Mouse (Mus musculus): ENCODE measurements around the gene Setd3. TPM values are rescaled to one million over a fixed set of nuclear protein-coding genes. Genes with fewer than 3 reads are reported as not detected.

The Setd3 gene
- polyA plus RNA-seq, 1 experiment from 2014 or later, result 90.0 TPM

DNA sequence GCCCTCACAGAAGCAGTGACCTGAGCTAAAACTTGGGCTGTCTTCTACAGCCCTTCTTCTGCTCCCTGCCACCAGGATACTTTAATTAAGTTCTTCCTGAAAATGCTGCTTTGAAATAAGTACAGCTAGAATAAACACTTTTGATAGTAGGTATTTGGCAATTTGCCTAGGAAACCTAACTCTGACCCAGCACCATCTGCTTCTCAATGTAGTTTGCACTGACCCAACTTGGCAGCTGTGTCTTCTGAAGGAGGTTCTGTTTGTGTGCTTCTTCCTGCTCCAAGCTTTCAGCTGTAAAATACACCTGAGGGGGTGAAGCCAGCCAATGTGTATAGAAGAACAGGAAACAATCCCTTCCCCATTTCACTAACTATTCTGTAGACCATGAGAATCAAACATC is 7.8 kb downstream of the Setd3 start:
- Histone ChIP-seq H3K4me1 (peaks cover 16% of the 10 kb centered on the region), H3K9ac (no peak overlapping the region), H3K27ac (no peak overlapping the region), H3K36me3 (ENCODE audit: poor library complexity, severe bottlenecking) (no peaks in the 10 kb centered on the region), H3K4me3 (no peak overlapping the region), H3K4me2 (no peak overlapping the region), H3K9me3 (replicated peaks) (no peaks in the 10 kb centered on the region), H3K27me3 (no peaks in the 10 kb centered on the region)
- no peak for ATAC-seq

GRCm38 (mm10) chr12:108170467-108170866 is 8.6 kb downstream of the Setd3 start:
- no peak overlapping the region for H3K27ac ChIP-seq
- H3K4me2 ChIP-seq, result no peak overlapping the region
- H3K9me3 ChIP-seq (replicated peaks), result no peaks in the 10 kb centered on the region
- H3K27me3 ChIP-seq, result no peaks in the 10 kb centered on the region
- H3K9ac ChIP-seq, result no peak overlapping the region
- H3K4me1 ChIP-seq, result peaks cover 14% of the 10 kb centered on the region
- no peaks in the 10 kb centered on the region for H3K36me3 ChIP-seq (ENCODE audit: poor library complexity, severe bottlenecking)
- ATAC-seq, result no peak
- H3K4me3 ChIP-seq, result no peak overlapping the region
- WGBS, result 88% methylated on average over 3 of the region's 3 CpGs

DNA sequence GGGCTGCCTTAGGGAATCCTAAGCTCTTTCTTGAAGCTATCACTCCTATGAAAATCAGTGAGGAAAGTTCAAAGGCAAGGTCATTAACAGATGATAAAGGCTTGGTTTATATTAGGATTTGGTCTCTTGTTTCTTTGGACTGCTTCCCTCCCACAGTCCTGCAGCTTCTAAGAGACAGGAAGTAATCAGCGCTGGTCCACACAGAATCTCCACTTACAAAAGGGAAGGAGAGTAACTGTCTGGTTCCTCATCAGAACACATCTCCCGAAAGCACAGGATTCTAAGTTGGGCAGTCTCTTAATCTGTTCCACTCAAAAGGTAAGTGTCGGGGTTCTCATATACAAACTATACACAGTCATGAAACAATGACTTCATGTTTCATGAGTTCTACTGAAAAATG is 10.2 kb downstream of the Setd3 start:
- peaks cover 14% of the 10 kb centered on the region for H3K4me1 ChIP-seq
- H3K4me2 ChIP-seq, result no peak overlapping the region
- H3K27ac ChIP-seq, result no peak overlapping the region
- no peak overlapping the region for H3K4me3 ChIP-seq
- no peaks in the 10 kb centered on the region for H3K36me3 ChIP-seq (ENCODE audit: poor library complexity, severe bottlenecking)
- WGBS, result 76% methylated on average over 3 of the region's 3 CpGs
- H3K9me3 ChIP-seq (replicated peaks), result no peaks in the 10 kb centered on the region
- H3K9ac ChIP-seq, result no peak overlapping the region
- no peak for ATAC-seq
- no peaks in the 10 kb centered on the region for H3K27me3 ChIP-seq

DNA sequence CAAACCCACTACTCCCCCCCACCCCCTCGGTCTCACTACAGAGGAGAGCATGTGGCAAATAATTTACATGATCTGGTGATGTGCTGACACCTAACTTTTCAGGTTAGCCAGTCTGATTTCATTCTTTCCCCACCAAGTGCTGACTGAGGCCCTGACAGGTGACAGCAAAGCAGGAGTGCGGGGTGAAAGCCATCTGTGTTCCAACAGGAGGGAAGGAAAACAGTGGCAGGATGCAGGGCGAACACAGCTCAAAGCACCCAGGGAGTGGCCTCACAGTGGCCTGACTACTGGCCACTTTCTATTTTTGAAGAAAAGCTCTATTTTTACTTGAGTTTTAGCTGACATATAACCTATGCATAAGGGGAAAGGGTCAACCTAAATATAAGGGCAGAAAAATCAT is 15.4 kb downstream of the Setd3 start:
- H3K27me3 ChIP-seq, result no peaks in the 10 kb centered on the region
- H3K9me3 ChIP-seq (replicated peaks), result no peaks in the 10 kb centered on the region
- peaks cover 43% of the 10 kb centered on the region for H3K36me3 ChIP-seq (ENCODE audit: poor library complexity, severe bottlenecking)
- H3K4me2 ChIP-seq, result no peak overlapping the region
- no peak overlapping the region for H3K4me3 ChIP-seq
- no peak overlapping the region for H3K27ac ChIP-seq
- H3K9ac ChIP-seq, result no peak overlapping the region
- no peak for ATAC-seq
- peaks cover 4% of the 10 kb centered on the region; the same call in 1 of the 2 replicates for H3K4me1 ChIP-seq
- 76% methylated on average over 3 of the region's 3 CpGs for WGBS

DNA sequence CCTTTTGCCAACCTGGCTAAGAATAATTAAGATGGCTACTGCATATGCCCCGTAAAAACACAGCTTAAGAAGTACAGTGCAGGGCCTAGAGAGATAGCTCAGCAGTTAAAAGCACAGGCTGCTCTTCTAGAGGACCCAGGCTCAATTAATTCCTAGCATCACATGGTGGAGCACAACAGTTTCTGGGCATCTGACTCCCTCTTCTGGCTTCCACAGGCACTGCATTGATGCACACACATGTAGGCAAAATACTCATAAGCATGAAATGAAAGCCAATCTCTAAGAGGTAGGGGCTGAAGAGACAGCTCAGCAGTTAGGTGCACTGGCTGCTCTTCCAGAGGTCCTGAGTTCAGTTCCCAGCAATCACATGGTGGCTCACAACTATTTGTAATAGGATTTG is 17.1 kb downstream of the Setd3 start:
- no peak overlapping the region for H3K4me2 ChIP-seq
- no peak overlapping the region for H3K27ac ChIP-seq
- H3K36me3 ChIP-seq (ENCODE audit: poor library complexity, severe bottlenecking), result peaks cover 53% of the 10 kb centered on the region
- H3K9me3 ChIP-seq (replicated peaks), result no peaks in the 10 kb centered on the region
- H3K27me3 ChIP-seq, result no peaks in the 10 kb centered on the region
- no peak overlapping the region for H3K4me3 ChIP-seq
- H3K4me1 ChIP-seq, result 0 out of 2 replicates have a peak, but pooled peaks cover 2% of the 10 kb centered on the region
- no peak overlapping the region for H3K9ac ChIP-seq
- no peak for ATAC-seq
- WGBS, result 84% methylated on average over 1 of the region's 1 CpGs

DNA sequence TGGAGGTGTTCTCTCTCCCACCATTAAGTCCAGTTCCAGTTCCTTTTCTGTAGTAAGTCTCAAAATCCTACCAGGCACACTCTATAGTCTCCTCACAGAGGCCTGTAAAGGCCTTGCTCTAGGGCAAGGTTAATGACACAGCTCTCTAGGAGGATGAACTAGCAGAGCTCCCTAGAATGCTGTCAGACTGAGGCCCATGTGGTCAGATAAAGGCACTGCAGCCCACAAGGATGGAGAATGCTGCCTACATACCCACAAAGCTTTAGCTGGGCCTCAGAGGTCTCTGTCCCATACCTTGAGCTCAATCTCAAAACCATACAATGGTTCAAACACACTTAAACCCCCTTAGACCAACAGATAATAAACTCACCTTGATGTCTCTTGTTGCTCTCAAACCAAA is 19.3 kb downstream of the Setd3 start:
- peaks cover 66% of the 10 kb centered on the region for H3K36me3 ChIP-seq (ENCODE audit: poor library complexity, severe bottlenecking)
- ATAC-seq, result no peak

GRCm38 (mm10) chr12:108152743-108153142 is 26.4 kb downstream of the Setd3 start:
- WGBS, result 93% methylated on average over 2 of the region's 2 CpGs
- Histone ChIP-seq H3K36me3 (ENCODE audit: poor library complexity, severe bottlenecking) (peaks cover 53% of the 10 kb centered on the region), H3K4me1 (no peaks in the 10 kb centered on the region), H3K4me2 (no peak overlapping the region), H3K9me3 (replicated peaks) (no peaks in the 10 kb centered on the region), H3K4me3 (no peak overlapping the region), H3K27ac (no peak overlapping the region), H3K9ac (no peak overlapping the region), H3K27me3 (no peaks in the 10 kb centered on the region)
- no peak for ATAC-seq

More for the DNA sequence above, 19.3 kb downstream of the Setd3 start:
- H3K9ac ChIP-seq, result no peak overlapping the region
- no peak overlapping the region for H3K4me3 ChIP-seq
- 0 out of 2 replicates have a peak, but pooled peaks cover 2% of the 10 kb centered on the region for H3K4me1 ChIP-seq
- no peak overlapping the region for H3K27ac ChIP-seq
- no peaks in the 10 kb centered on the region for H3K9me3 ChIP-seq (replicated peaks)
- no peaks in the 10 kb centered on the region for H3K27me3 ChIP-seq
- no peak overlapping the region for H3K4me2 ChIP-seq

- Histone ChIP-seq H3K4me3 (no peak overlapping the region), H3K9me3 (replicated peaks) (no peaks in the 10 kb centered on the region), H3K27me3 (no peaks in the 10 kb centered on the region), H3K9ac (no peak overlapping the region), H3K36me3 (ENCODE audit: poor library complexity, severe bottlenecking) (peaks cover 45% of the 10 kb centered on the region), H3K4me2 (no peak overlapping the region), H3K27ac (no peak overlapping the region), H3K4me1 (no peaks in the 10 kb centered on the region)
- 76% methylated on average over 3 of the region's 3 CpGs for WGBS
- ATAC-seq, result no peak
These were observed 29.4 kb downstream of the Setd3 start for GRCm38 (mm10) chr12:108149764-108150163.

- Histone ChIP-seq H3K4me3 (no peak overlapping the region), H3K9ac (no peak overlapping the region), H3K9me3 (replicated peaks) (no peaks in the 10 kb centered on the region), H3K27ac (no peak overlapping the region), H3K4me2 (no peak overlapping the region), H3K36me3 (ENCODE audit: poor library complexity, severe bottlenecking) (peaks cover 45% of the 10 kb centered on the region), H3K4me1 (no peaks in the 10 kb centered on the region), H3K27me3 (no peaks in the 10 kb centered on the region)
- ATAC-seq, result no peak
- WGBS, result 95% methylated on average over 3 of the region's 3 CpGs
These were observed 33.9 kb downstream of the Setd3 start for GRCm38 (mm10) chr12:108145198-108145597.

DNA sequence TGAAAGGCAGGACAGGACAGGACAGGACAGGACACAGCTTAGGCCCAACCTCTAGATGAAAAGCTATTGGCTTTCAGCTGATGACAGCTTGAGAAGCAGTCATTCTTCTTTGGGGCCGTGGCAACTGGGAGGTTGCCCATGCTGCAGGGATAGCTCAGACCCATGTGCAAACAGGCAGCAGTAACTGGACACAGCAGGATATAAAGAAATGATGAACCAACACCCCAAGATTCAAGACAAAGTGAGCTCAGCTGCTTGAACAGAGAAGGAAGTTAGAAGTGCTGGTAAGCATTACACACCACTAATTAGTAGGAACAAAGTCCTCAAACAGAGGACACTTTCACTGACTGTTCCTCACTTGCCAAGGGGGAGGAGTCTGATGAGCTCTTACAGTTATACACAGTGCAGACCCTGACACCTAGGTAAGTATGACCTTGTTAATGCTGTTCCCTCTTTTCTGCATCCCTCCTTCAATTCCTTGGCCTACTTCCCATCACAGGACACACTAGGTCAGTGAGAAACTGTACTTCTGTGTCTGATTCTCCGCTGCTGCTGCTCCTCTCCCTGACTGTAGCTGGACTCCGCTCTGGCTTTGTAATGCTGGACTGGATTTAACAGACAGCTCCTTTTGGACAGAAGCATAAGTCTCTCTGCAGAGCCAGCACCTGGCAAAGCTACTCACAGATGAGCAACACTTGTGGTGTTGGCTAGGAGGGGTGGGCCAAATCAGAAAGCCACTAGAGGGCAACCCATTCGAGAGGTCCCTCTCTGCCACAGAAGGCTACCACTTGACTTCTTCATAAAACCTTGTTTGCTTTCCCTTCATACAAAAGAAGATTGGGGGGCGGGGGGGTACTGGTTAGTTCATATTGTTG is 35.3 kb downstream of the Setd3 start:
- no peaks in the 10 kb centered on the region for H3K27me3 ChIP-seq
- no peak overlapping the region for H3K9ac ChIP-seq
- no peaks in the 10 kb centered on the region for H3K4me1 ChIP-seq
- no peak overlapping the region for H3K27ac ChIP-seq
- no peaks in the 10 kb centered on the region for H3K9me3 ChIP-seq (replicated peaks)
- H3K4me2 ChIP-seq, result no peak overlapping the region
- no peak overlapping the region for H3K4me3 ChIP-seq
- 86% methylated on average over 5 of the region's 5 CpGs for WGBS
- H3K36me3 ChIP-seq (ENCODE audit: poor library complexity, severe bottlenecking), result peaks cover 40% of the 10 kb centered on the region
- no peak for ATAC-seq

DNA sequence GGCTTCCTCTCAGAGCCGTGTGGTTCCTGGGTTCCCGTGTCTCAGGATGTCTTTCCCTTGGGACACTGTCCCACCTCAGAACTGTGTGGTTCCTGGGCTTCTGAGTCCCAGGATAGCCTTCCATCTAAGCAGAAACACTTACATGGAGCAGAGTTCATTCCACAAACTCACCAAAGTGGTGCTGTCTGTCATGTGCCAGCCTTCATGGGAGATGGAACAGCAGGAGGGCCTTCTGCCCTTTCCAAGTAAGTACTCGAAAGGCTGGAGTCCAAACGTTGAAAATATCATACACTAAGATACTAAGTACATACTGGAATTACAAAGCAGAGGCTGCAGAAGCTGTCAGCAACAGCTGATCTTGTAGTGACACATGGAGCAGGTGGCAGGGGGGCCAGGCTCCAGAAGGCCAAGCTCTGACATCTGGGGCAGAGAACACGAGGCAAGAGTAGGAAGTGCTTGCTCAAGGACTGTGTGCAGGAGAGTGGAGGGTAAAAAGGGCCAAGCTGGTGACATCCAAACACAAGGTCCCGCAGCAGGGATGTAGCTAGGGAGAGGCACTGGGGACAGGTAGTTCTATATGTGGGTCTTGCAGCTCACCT is 43.4 kb downstream of the Setd3 start:
- Histone ChIP-seq H3K9me3 (replicated peaks) (no peaks in the 10 kb centered on the region), H3K4me3 (no peak overlapping the region), H3K27ac (no peak overlapping the region), H3K9ac (no peak overlapping the region), H3K4me2 (no peak overlapping the region), H3K36me3 (ENCODE audit: poor library complexity, severe bottlenecking) (peaks cover 42% of the 10 kb centered on the region), H3K27me3 (no peaks in the 10 kb centered on the region), H3K4me1 (no peaks in the 10 kb centered on the region)
- no peak for ATAC-seq
- WGBS, result 85% methylated on average over 6 of the region's 6 CpGs

DNA sequence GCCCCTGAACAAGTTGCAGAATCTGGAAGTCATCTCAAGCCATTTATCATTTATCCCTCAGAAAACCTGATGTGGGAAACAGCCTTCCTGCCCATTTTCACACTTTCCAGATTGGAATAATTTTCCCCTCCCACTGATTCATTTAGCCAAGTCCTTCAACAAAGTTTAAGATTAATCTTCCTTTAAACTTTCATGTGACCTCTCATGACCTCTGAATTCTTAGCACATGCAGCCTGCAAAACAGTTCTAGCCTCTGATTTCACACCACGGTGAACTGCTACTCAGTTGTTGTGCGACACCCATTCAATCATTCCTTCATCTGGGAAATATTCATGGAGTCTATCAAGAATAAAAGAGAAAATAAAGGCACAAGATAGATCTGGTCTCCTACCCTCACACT is 45.9 kb downstream of the Setd3 start:
- no peaks in the 10 kb centered on the region for H3K27me3 ChIP-seq
- no peaks in the 10 kb centered on the region for H3K9me3 ChIP-seq (replicated peaks)
- 92% methylated on average over 2 of the region's 2 CpGs for WGBS
- no peak overlapping the region for H3K4me3 ChIP-seq
- no peak for ATAC-seq
- peaks cover 62% of the 10 kb centered on the region for H3K36me3 ChIP-seq (ENCODE audit: poor library complexity, severe bottlenecking)
- H3K4me1 ChIP-seq, result no peaks in the 10 kb centered on the region
- H3K27ac ChIP-seq, result no peak overlapping the region
- H3K4me2 ChIP-seq, result no peak overlapping the region
- no peak overlapping the region for H3K9ac ChIP-seq
